Mouse (Mus musculus) lung, postnatal 10 days (tissue): Measurements from ENCODE around the gene Gm45785.

Experiments used
- DNase-seq: peaks from one replicate; pipeline ENCODE4 v3.0.0; 2021

The Gm45785 gene

GRCm38 (mm10) chr7:140828171-140828881 is 27.8 kb downstream of the Gm45785 start:
- DNase-seq, result peak; percentile 42

GRCm38 (mm10) chr7:140822731-140823130 is 33.4 kb downstream of the Gm45785 start:
- no peak for DNase-seq

GRCm38 (mm10) chr7:140821653-140822329 is 34.3 kb downstream of the Gm45785 start, which contains the start of gene Zfp941:
Gene Zfp941 (minus strand): TSS chr7:140822178.
- DNase-seq, result peak; percentile 30

GRCm38 (mm10) chr7:140821305-140821652 is 34.9 kb downstream of the Gm45785 start:
- DNase-seq, result no peak

GRCm38 (mm10) chr7:140820173-140820572 is 36.0 kb downstream of the Gm45785 start:
- no peak for DNase-seq

- no peak for DNase-seq
Observed at GRCm38 (mm10) chr7:140812850-140813249, 43.3 kb downstream of the Gm45785 start.

GRCm38 (mm10) chr7:140811714-140812113 is 44.4 kb downstream of the Gm45785 start:
- no peak for DNase-seq

GRCm38 (mm10) chr7:140810496-140810895 is 45.6 kb downstream of the Gm45785 start:
- DNase-seq, result no peak

GRCm38 (mm10) chr7:140805704-140806103 is 50.4 kb downstream of the Gm45785 start:
- DNase-seq, result peak; percentile 71

- DNase-seq, result no peak
Observed at GRCm38 (mm10) chr7:140802629-140803028, 53.5 kb downstream of the Gm45785 start.

- no peak for DNase-seq
Observed at GRCm38 (mm10) chr7:140798212-140798611, 57.9 kb downstream of the Gm45785 start.

GRCm38 (mm10) chr7:140797619-140798018 is 58.5 kb downstream of the Gm45785 start:
- DNase-seq, result no peak

- no peak for DNase-seq
Observed at GRCm38 (mm10) chr7:140793541-140793940, 62.6 kb downstream of the Gm45785 start.

- DNase-seq, result no peak
Observed at GRCm38 (mm10) chr7:140788053-140788435, 68.1 kb downstream of the Gm45785 start.

- no peak for DNase-seq
Observed at GRCm38 (mm10) chr7:140787406-140788052, 68.6 kb downstream of the Gm45785 start, which contains the start of gene Syce1. Gene Syce1 (minus strand): TSS chr7:140787852.

GRCm38 (mm10) chr7:140780548-140780947 is 75.6 kb downstream of the Gm45785 start:
- no peak for DNase-seq
